Mouse (Mus musculus) bone marrow macrophage, adult 2 months (primary cell): ENCODE results near the gene Dis3l2. TPM values are rescaled to one million over a fixed set of nuclear protein-coding genes. Genes with fewer than 3 reads are reported as not detected.
A peak's percentile ranks its signal among the peaks of the same experiment; 100 is the strongest.

Experiments used
- H3K27ac ChIP-seq: 2 replicates; pipeline ENCODE4 v1.5.1; 2012; ENCODE audit warnings: low read depth, low read length; ENCODE audit not compliant: insufficient read depth
- H3K4me1 ChIP-seq: 2 replicates; pipeline ENCODE4 v1.6.1; 2012; ENCODE audit warnings: low read length; ENCODE audit not compliant: control insufficient read depth, insufficient read depth
- H3K4me3 ChIP-seq: 2 replicates; pipeline ENCODE4 v1.5.1; 2012; ENCODE audit warnings: mild to moderate bottlenecking, low read length, moderate library complexity; ENCODE audit not compliant: insufficient read depth
- CTCF ChIP-seq: IDR thresholded peaks from 2 replicates; pipeline ENCODE4 v1.5.1; 2012; ENCODE audit warnings: low read depth, mild to moderate bottlenecking, low read length, moderate library complexity
- POLR2A ChIP-seq: IDR thresholded peaks from 2 replicates; pipeline ENCODE4 v1.6.1; 2012; ENCODE audit warnings: mild to moderate bottlenecking, low read depth, low read length, borderline replicate concordance
- polyA plus RNA-seq: library from polyadenylated mRNA; stranded (reverse); fragments of >200 nt; gene quantifications from 2 replicates; pipeline ENCODE4 v1.2.4, GENCODE M21; 2012; ENCODE audit not compliant: missing spikeins, insufficient read depth, insufficient read length

Gene Dis3l2
- polyA plus RNA-seq, 1 experiment: 13.8 TPM

DNA sequence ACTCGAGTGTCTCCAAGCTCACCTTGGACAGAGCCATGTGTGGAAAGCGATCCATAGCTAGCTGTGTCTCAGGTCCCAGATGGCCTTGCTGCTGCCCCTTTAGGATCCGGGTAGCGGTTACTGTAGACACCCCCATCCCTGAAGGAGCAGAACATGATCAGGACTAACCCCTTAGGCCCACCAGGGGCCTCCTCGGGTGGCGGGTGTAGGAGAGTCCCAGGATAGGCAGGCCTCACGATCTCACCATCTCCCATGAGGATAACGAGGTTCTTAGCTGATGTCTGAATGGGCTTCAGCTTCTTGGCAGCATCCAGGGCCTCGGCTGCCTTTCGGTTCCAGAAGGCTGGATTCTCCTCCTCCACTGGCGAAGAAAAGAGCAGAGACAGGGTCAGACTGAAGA lies 385.6 kb downstream of the Dis3l2 start:
- Histone ChIP-seq H3K4me1 (no peaks in the 10 kb centered on the region), H3K4me3 (no peak overlapping the region), H3K27ac (no peak overlapping the region)
- TF ChIP-seq CTCF (no peak), POLR2A (no peak)

DNA sequence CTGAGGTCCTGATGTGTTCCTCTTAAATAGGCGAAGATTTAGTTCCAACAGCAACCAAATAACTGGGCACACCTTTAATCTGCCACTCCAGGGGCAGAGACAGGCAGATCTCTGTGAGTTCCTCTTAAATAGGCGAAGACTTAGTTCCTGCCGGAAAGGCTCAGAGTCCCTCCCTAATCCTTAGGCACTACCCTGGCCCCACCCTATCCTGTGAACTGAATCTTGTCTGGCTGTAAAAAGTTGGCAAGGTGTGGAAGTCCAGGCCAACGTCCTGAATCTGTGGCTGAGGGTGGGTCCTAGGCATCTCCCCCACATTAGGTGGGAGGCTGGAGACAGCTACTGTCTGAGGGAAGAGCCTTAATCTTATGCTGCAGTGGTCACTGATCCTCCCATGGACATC lies 386.2 kb downstream of the Dis3l2 start, which contains the start of gene Alppl2:
TSS of gene Alppl2 (minus strand) at position 101 of the 400 bp plus-strand sequence.
- Histone ChIP-seq H3K4me1 (no peaks in the 10 kb centered on the region), H3K27ac (no peak within 1 kb of the TSS), H3K4me3 (no peak within 1 kb of the TSS)
- TF ChIP-seq CTCF (no peak), POLR2A (no peak)

DNA sequence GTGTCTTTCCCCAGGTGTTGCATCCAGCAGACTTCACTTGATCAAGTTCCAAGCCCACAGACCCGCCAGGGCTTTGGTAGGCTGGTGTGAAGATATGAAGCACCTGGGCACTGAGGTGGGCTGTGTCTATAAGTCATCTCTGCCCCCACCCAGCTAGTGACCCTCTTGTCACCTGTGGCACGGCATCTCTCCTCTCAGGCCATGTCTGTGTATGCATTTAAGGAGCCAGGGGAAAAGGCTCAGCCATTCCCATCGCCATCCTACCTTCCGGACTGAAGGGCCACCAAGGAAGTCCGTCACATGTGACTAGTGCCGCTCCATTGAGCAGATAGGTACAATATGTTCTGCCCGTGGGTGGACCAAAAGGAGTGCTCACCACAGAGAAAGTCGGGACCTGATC lies 392.0 kb downstream of the Dis3l2 start:
- no peak for TF ChIP-seq CTCF
- no peak for TF ChIP-seq POLR2A
- Histone ChIP-seq H3K4me1 (0 out of 2 replicates have a peak, but pooled peaks cover 3% of the 10 kb centered on the region), H3K4me3 (no peak overlapping the region), H3K27ac (no peak overlapping the region)

DNA sequence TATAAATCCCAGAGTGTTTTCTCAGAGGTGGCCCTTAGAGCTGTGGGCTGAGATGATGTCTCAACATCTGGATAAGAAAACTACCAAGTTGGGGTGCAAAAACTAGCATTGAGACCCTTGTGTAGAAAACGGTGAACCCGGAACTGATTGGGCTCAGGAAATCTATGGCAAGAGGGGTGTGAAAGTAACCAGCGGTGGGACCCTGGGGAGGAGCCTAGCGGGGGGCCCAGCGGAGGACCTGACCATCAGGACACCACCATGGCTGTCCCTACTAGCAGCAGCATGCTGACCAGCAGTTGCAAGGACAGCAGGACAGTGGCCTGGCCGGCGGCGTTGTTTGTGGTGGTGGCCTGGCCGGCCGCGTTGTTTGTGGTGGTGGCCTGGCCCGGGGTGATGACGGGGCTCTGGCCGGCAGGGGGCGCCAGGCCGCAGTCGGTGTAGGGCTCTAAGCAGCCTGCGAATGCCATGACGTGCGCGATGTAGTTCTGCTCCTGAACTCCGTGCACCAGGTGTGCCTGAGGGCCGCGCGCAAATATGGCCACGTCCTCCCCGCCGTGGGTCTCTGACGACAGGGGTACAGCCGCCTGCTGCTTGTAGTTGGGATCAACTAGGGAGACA lies 394.9 kb downstream of the Dis3l2 start:
- peak overlapping the region; percentile 28 for H3K4me3 ChIP-seq
- 0 out of 2 replicates have a peak, but pooled peaks cover 3% of the 10 kb centered on the region for H3K4me1 ChIP-seq
- H3K27ac ChIP-seq: no peak overlapping the region
- no peak for TF ChIP-seq POLR2A
- peak; percentile 62; the same call in 1 of the 2 replicates for TF ChIP-seq CTCF

Other genes with a start within 250 kb of the Dis3l2 start
- gene Ptma, start 177.1 kb upstream of the Dis3l2 start, polyA plus RNA-seq: 1,364 and 1,417 TPM in 2 replicates
- gene Pde6d, start 121.2 kb upstream of the Dis3l2 start, polyA plus RNA-seq: 33.6 and 39.7 TPM in 2 replicates
- gene Cops7b, start 120.9 kb upstream of the Dis3l2 start, polyA plus RNA-seq: 20.9 and 22.4 TPM in 2 replicates
- not detected in 2 replicates for gene Nppc, start 33.2 kb upstream of the Dis3l2 start, polyA plus RNA-seq